Comparison of ENCODE assay signal across 8 mouse cellular contexts in genomic region chr9:112207767-112208166, GRCm38 (mm10). TPM values are rescaled to one million over a fixed set of nuclear protein-coding genes. Genes with fewer than 3 reads are reported as not detected.
DNase-seq lines count a peak whose midpoint lies in the region; ATAC-seq and TF ChIP-seq lines count a peak whose summit lies in the region.

No protein-coding gene starts in this region.

- peak; percentile 53 to 59 for DNase-seq in cerebellum, adult 2 months
- no peak for DNase-seq in cerebellum, adult 11 months
- peak; percentile 91 for DNase-seq in thymus, postnatal 25 days

- peak overlapping the region; percentile 59; the same call in 1 of the 2 replicates for H3K27ac ChIP-seq in cerebellum, adult 2 months (ENCODE audit: insufficient read depth, low read length)
- peak overlapping the region; percentile 52 for H3K27ac ChIP-seq in hindbrain, embryonic 16.5 days (ENCODE audit: low read depth, low read length)
- H3K27ac ChIP-seq in lung, embryonic 15.5 days: no peak overlapping the region

- no peak for TF ChIP-seq POLR2A in cerebellum, adult 2 months (IDR thresholded peaks at IDR 0.05; ENCODE audit: borderline replicate concordance, insufficient read depth, low read length)

- H3K4me2 ChIP-seq in hindbrain, embryonic 16.5 days (ENCODE audit: low read length): no peak overlapping the region
- no peak overlapping the region for H3K4me2 ChIP-seq in lung, embryonic 15.5 days

- H3K4me1 ChIP-seq in cerebellum, adult 2 months (ENCODE audit: control insufficient read depth, insufficient read depth, low read length): peaks cover 30% of the 10 kb centered on the region
- H3K4me1 ChIP-seq in hindbrain, embryonic 16.5 days (ENCODE audit: control insufficient read depth, insufficient read depth, low read depth, low read length): peaks cover 4% of the 10 kb centered on the region
- peaks cover 4% of the 10 kb centered on the region; the same call in 1 of the 2 replicates for H3K4me1 ChIP-seq in lung, embryonic 15.5 days

- no peak overlapping the region for H3K9ac ChIP-seq in hindbrain, embryonic 16.5 days (ENCODE audit: low read depth, low read length)
- no peak overlapping the region for H3K9ac ChIP-seq in lung, embryonic 15.5 days

- 12% methylated on average over 4 of the region's 4 CpGs for WGBS in cerebellum, adult 2 months
- 8% methylated on average over 4 of the region's 4 CpGs for WGBS in hindbrain, embryonic 16.5 days
- WGBS in lung, embryonic 15.5 days: 29% methylated on average over 4 of the region's 4 CpGs

- peak; percentile 77 for ATAC-seq in activated CD4-positive, CD25-positive, alpha-beta regulatory T cell, adult 4 months
- peak; percentile 76 for ATAC-seq in frontal cortex, adult (ENCODE audit: low TSS enrichment)
- ATAC-seq in hindbrain, embryonic 16.5 days: peak; percentile 94
- ATAC-seq in lung, embryonic 15.5 days (ENCODE audit: borderline replicate concordance, extremely low read depth, low FRiP score, low TSS enrichment): peak; percentile 85
- peak; percentile 66 for ATAC-seq in neutrophil, adult 5-6 weeks (ENCODE audit: extremely low read depth, insufficient number of reproducible peaks, low FRiP score, poor library complexity, severe bottlenecking)

- TF ChIP-seq CTCF in cerebellum, adult 2 months (IDR thresholded peaks at IDR 0.05; ENCODE audit: borderline replicate concordance, insufficient read depth, low read depth, low read length): no peak

- H3K9me3 ChIP-seq in hindbrain, embryonic 16.5 days (ENCODE audit: control insufficient read depth, low read length): no peaks in the 10 kb centered on the region
- H3K9me3 ChIP-seq in lung, embryonic 15.5 days: no peaks in the 10 kb centered on the region

- H3K27me3 ChIP-seq in cerebellum, adult 2 months (ENCODE audit: control insufficient read depth, insufficient read depth, low read length): no peaks in the 10 kb centered on the region
- no peaks in the 10 kb centered on the region for H3K27me3 ChIP-seq in hindbrain, embryonic 16.5 days (replicated peaks; ENCODE audit: control insufficient read depth, insufficient read depth, low read length)
- no peaks in the 10 kb centered on the region for H3K27me3 ChIP-seq in lung, embryonic 15.5 days

- no peak overlapping the region for H3K4me3 ChIP-seq in cerebellum, adult 2 months (replicated peaks; ENCODE audit: insufficient read depth, low read depth, low read length)
- no peak overlapping the region for H3K4me3 ChIP-seq in hindbrain, embryonic 16.5 days (ENCODE audit: low read length)
- no peak overlapping the region for H3K4me3 ChIP-seq in lung, embryonic 15.5 days

- no peaks in the 10 kb centered on the region for H3K36me3 ChIP-seq in hindbrain, embryonic 16.5 days (ENCODE audit: control insufficient read depth, insufficient read depth, low read length)
- H3K36me3 ChIP-seq in lung, embryonic 15.5 days: no peaks in the 10 kb centered on the region

RNA-seq across cellular contexts. Expression of gene Arpp21, which starts 28.0 kb away (rescaled TPM):
- 116 and 124 TPM in 2 replicates for polyA plus RNA-seq in cerebellum, adult 2 months (2012; rRNA removed)
- under 1 TPM in 1 of 2 experiments, not detected in 1; 0.75 TPM for polyA plus RNA-seq in activated CD4-positive, CD25-positive, alpha-beta regulatory T cell, adult 4 months (2017; shearing (Covaris generic))
- polyA plus RNA-seq in hindbrain, embryonic 16.5 days (2015; fragmentation: Nextera tagmentation; extraction: Ambion mirVana): 48.2 and 61.8 TPM in 2 replicates
- 1.9 and 5.8 TPM in 2 replicates for polyA plus RNA-seq in lung, embryonic 15.5 days (2015; fragmentation: Nextera tagmentation; extraction: Ambion mirVana)
- total RNA-seq in neutrophil, adult 5-6 weeks (2017): 0.58 TPM in 1 of 2 replicates, not detected in the other
